Mouse (Mus musculus): ENCODE measurements around the gene Pdxk. TPM values are rescaled to one million over a fixed set of nuclear protein-coding genes. Genes with fewer than 3 reads are reported as not detected.
A peak's percentile ranks its signal among the peaks of the same experiment; 100 is the strongest.

Pdxk gene
- polyA plus RNA-seq, 1 experiment from 2014 or later, result 24.8 TPM

- ATAC-seq (no peak), DNase-seq (ENCODE audit: low read depth, low spot score) (no peak)
- TF ChIP-seq CTCF (IDR thresholded peaks at IDR 0.05), result no peak
- ChIA-PET CTCF (no interaction called here), POLR2A (no interaction called here)
- H3K27me3 ChIP-seq, result no peaks in the 10 kb centered on the region
- in situ Hi-C loops (cut with MboI; ENCODE audit: low pct_unique_long_range_greater_than_20kb), result no loop called here
These were observed 7.3 kb upstream of the Pdxk start for GRCm38 (mm10) chr10:78472046-78472445.

- no peaks in the 10 kb centered on the region for H3K27me3 ChIP-seq
- TF ChIP-seq CTCF (IDR thresholded peaks at IDR 0.05), result no peak
- ChIA-PET CTCF (interaction anchor here (1.1 kb wide), 1 partner anchor 9 kb away, joined by 3 read pairs; no protein-coding TSS in a partner anchor), POLR2A (no interaction called here)
- ATAC-seq, result peak; percentile 59
- DNase-seq (ENCODE audit: low read depth, low spot score), result no peak
- in situ Hi-C loops (cut with MboI; ENCODE audit: low pct_unique_long_range_greater_than_20kb), result no loop called here
These were observed 6.0 kb upstream of the Pdxk start for GRCm38 (mm10) chr10:78470582-78471313.

- no peaks in the 10 kb centered on the region for H3K27me3 ChIP-seq
- in situ Hi-C loops (cut with MboI; ENCODE audit: low pct_unique_long_range_greater_than_20kb), result no loop called here
- no peak for TF ChIP-seq CTCF (IDR thresholded peaks at IDR 0.05)
- ATAC-seq (no peak), DNase-seq (ENCODE audit: low read depth, low spot score) (no peak)
- ChIA-PET POLR2A (no interaction called here), CTCF (no interaction called here)
These were observed 3.1 kb upstream of the Pdxk start for GRCm38 (mm10) chr10:78467761-78468310.

GRCm38 (mm10) chr10:78466647-78467046 is 1.9 kb upstream of the Pdxk start:
- ChIA-PET POLR2A (interaction anchor here (0.8 kb wide), 1 partner anchor 42 kb away, joined by 3 read pairs; no protein-coding TSS in a partner anchor), CTCF (no interaction called here)
- H3K27me3 ChIP-seq, result no peaks in the 10 kb centered on the region
- TF ChIP-seq CTCF (IDR thresholded peaks at IDR 0.05), result no peak
- DNase-seq (ENCODE audit: low read depth, low spot score) (no peak), ATAC-seq (no peak)
- in situ Hi-C loops (cut with MboI; ENCODE audit: low pct_unique_long_range_greater_than_20kb), result no loop called here

- DNase-seq (ENCODE audit: low read depth, low spot score) (no peak), ATAC-seq (no peak)
- in situ Hi-C loops (cut with MboI; ENCODE audit: low pct_unique_long_range_greater_than_20kb), result no loop called here
- TF ChIP-seq CTCF (IDR thresholded peaks at IDR 0.05), result no peak
- ChIA-PET CTCF (interaction anchor here (0.8 to 1.2 kb wide), 2 partner anchors 12 to 23 kb away, joined by 3 read pairs; no protein-coding TSS in a partner anchor), POLR2A (no interaction called here)
- no peaks in the 10 kb centered on the region for H3K27me3 ChIP-seq
These were observed 697 bp upstream of the Pdxk start for GRCm38 (mm10) chr10:78465472-78465871.

- DNase-seq (ENCODE audit: low read depth, low spot score) (no peak), ATAC-seq (peak; percentile 14)
- no peak for TF ChIP-seq CTCF (IDR thresholded peaks at IDR 0.05)
- in situ Hi-C loops (cut with MboI; ENCODE audit: low pct_unique_long_range_greater_than_20kb), result no loop called here
- ChIA-PET CTCF (interaction anchor here (0.8 to 1.2 kb wide), 3 partner anchors 9 to 110 kb away, joined by 3 read pairs; partner anchors contain the start of gene Ilvbl), POLR2A (no interaction called here)
- H3K27me3 ChIP-seq, result no peaks in the 10 kb centered on the region
These were observed 479 bp downstream of the Pdxk start for GRCm38 (mm10) chr10:78464201-78464791.

GRCm38 (mm10) chr10:78463769-78464167 is 1.0 kb downstream of the Pdxk start:
- no peak for TF ChIP-seq CTCF (IDR thresholded peaks at IDR 0.05)
- in situ Hi-C loops (cut with MboI; ENCODE audit: low pct_unique_long_range_greater_than_20kb), result no loop called here
- CTCF ChIA-PET, result interaction anchor here (1.0 kb wide), 1 partner anchor 10 kb away, joined by 3 read pairs; no protein-coding TSS in a partner anchor
- ATAC-seq, result peak; percentile 2
- no peaks in the 10 kb centered on the region for H3K27me3 ChIP-seq
- POLR2A ChIA-PET, result no interaction called here
- no peak for DNase-seq (ENCODE audit: low read depth, low spot score)

- CTCF ChIA-PET, result interaction anchor here (1.0 kb wide), 1 partner anchor 10 kb away, joined by 3 read pairs; no protein-coding TSS in a partner anchor
- DNase-seq (ENCODE audit: low read depth, low spot score) (no peak), ATAC-seq (no peak)
- TF ChIP-seq CTCF (IDR thresholded peaks at IDR 0.05), result no peak
- H3K27me3 ChIP-seq, result no peaks in the 10 kb centered on the region
- in situ Hi-C loops (cut with MboI; ENCODE audit: low pct_unique_long_range_greater_than_20kb), result no loop called here
- POLR2A ChIA-PET, result interaction anchor here (0.7 to 1.6 kb wide), 2 partner anchors 37 to 108 kb away, joined by 3 to 4 read pairs; partner anchors contain the start of gene Cstb
These were observed 1.6 kb downstream of the Pdxk start for GRCm38 (mm10) chr10:78462945-78463768.

- POLR2A ChIA-PET, result interaction anchor here (1.6 kb wide), 1 partner anchor 36 kb away, joined by 4 read pairs; the partner anchor contains the start of gene Cstb
These were observed 3.0 kb downstream of the Pdxk start for GRCm38 (mm10) chr10:78461767-78462166.

GRCm38 (mm10) chr10:78460463-78460862 is 4.3 kb downstream of the Pdxk start:
- DNase-seq (ENCODE audit: low read depth, low spot score) (no peak), ATAC-seq (no peak)
- ChIA-PET CTCF (interaction anchor here (2.6 kb wide), 1 partner anchor 14 kb away, joined by 8 read pairs; no protein-coding TSS in a partner anchor), POLR2A (interaction anchor here (0.6 kb wide), 2 partner anchors 121 to 456 kb away, joined by 5 read pairs; no protein-coding TSS in a partner anchor)
- TF ChIP-seq CTCF (IDR thresholded peaks at IDR 0.05), result no peak
- no peaks in the 10 kb centered on the region for H3K27me3 ChIP-seq
- in situ Hi-C loops (cut with MboI; ENCODE audit: low pct_unique_long_range_greater_than_20kb), result no loop called here

More at GRCm38 (mm10) chr10:78461767-78462166, 3.0 kb downstream of the Pdxk start:
- DNase-seq (ENCODE audit: low read depth, low spot score) (no peak), ATAC-seq (no peak)
- no peaks in the 10 kb centered on the region for H3K27me3 ChIP-seq
- no peak for TF ChIP-seq CTCF (IDR thresholded peaks at IDR 0.05)
- CTCF ChIA-PET, result interaction anchor here (0.9 kb wide), 1 partner anchor 9 kb away, joined by 3 read pairs; no protein-coding TSS in a partner anchor
- in situ Hi-C loops (cut with MboI; ENCODE audit: low pct_unique_long_range_greater_than_20kb), result no loop called here
